Mouse (Mus musculus): ENCODE measurements around the gene Enox1.

- TF ChIP-seq CTCF (IDR thresholded peaks at IDR 0.05) (no peak), POLR2A (IDR thresholded peaks at IDR 0.05; ENCODE audit: insufficient read depth, low read depth, low read length) (no peak)
These were observed 56.6 kb downstream of the Enox1 start for GRCm38 (mm10) chr14:77213210-77213609.
